Mouse (Mus musculus) midbrain, embryonic 15.5 days (tissue): ENCODE data around the gene Psmd12. TPM values are rescaled to one million over a fixed set of nuclear protein-coding genes. Genes with fewer than 3 reads are reported as not detected.
"Not testable (repeated sequence)": the region's sequence is repeated elsewhere in the genome, so short reads cannot be mapped to it uniquely, and the experiment has no call there.

Source experiments
- ATAC-seq: fragments of 200-750 bp; cut with Nextera tagmentation; replicated peaks from 2 replicates; pipeline ENCODE4 v1.8.0; 2017; ENCODE audit warnings: moderate TSS enrichment
- H3K27ac ChIP-seq: fragments of 300-500 bp; sonication (generic); 2 replicates; pipeline ENCODE4 v1.5.1; 2015; ENCODE audit warnings: mild to moderate bottlenecking, inconsistent platforms
- H3K27me3 ChIP-seq: fragments of 300-500 bp; sonication (generic); replicated peaks from 2 replicates; pipeline ENCODE4 v1.6.1; 2015; ENCODE audit warnings: inconsistent platforms
- H3K36me3 ChIP-seq: fragments of 300-500 bp; sonication (generic); replicated peaks from 2 replicates; pipeline ENCODE4 v1.6.1; 2015; ENCODE audit warnings: inconsistent platforms
- H3K4me1 ChIP-seq: fragments of 300-500 bp; sonication (generic); 2 replicates; pipeline ENCODE4 v1.6.1; 2015; ENCODE audit warnings: inconsistent platforms
- H3K4me2 ChIP-seq: fragments of 300-500 bp; sonication (generic); 2 replicates; pipeline ENCODE4 v1.6.1; 2015; ENCODE audit warnings: inconsistent platforms, mild to moderate bottlenecking, moderate library complexity
- H3K4me3 ChIP-seq: fragments of 300-500 bp; sonication (generic); 2 replicates; pipeline ENCODE4 v1.5.1; 2015; ENCODE audit warnings: mild to moderate bottlenecking, inconsistent platforms
- H3K9ac ChIP-seq: fragments of 300-500 bp; sonication (generic); 2 replicates; pipeline ENCODE4 v1.6.1; 2015; ENCODE audit warnings: mild to moderate bottlenecking, inconsistent platforms
- H3K9me3 ChIP-seq: fragments of 300-500 bp; sonication (generic); 2 replicates; pipeline ENCODE4 v1.6.1; 2016; ENCODE audit warnings: inconsistent platforms
- WGBS: fragments of 180-500 bp; shearing (Covaris S2); methylation state at CpG from one replicate; pipeline ENCODE4 v1.1.7; 2015; ENCODE audit warnings: mixed read lengths; 5-methylcytosine and 5-hydroxymethylcytosine counted together
- polyA plus RNA-seq: library from polyadenylated mRNA; unstranded; fragments of >200 nt; fragmentation: Nextera tagmentation; extraction: Ambion mirVana; gene quantifications from 2 replicates; pipeline ENCODE4 v1.2.1, GENCODE M21; 2015

The Psmd12 gene
- polyA plus RNA-seq, 1 experiment from 2014 or later = 148 TPM

DNA sequence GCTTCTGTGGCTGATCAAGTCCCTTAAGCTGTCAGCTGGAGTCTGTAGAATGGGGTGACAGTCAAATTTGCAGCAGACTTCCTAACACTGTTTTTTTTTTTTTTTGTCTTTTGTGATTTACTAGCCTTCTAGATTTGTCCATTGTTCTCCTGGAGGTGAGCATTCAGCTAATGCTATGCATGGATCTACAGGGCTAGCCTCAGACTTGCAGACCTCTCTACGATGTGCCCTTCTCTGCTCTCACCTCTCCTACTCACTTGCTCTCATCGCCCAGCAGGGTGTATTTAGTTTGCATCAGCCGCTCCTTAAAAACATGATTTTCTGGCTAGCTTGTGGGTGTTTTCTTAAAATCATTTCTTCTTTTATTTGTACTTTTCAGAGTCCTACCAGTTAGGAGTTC is 5.1 kb downstream of the Psmd12 start:
- Histone ChIP-seq H3K4me2 (no peak overlapping the region), H3K4me1 (peaks cover 24% of the 10 kb centered on the region), H3K36me3 (peaks cover 18% of the 10 kb centered on the region), H3K27me3 (no peaks in the 10 kb centered on the region), H3K9ac (no peak overlapping the region), H3K9me3 (no peaks in the 10 kb centered on the region), H3K4me3 (no peak overlapping the region), H3K27ac (no peak overlapping the region)
- 94% methylated on average over 3 of the region's 3 CpGs for WGBS
- ATAC-seq = no peak

- no peak for ATAC-seq
- peaks cover 6% of the 10 kb centered on the region; the same call in 1 of the 2 replicates for H3K36me3 ChIP-seq
- H3K4me1 ChIP-seq = no peaks in the 10 kb centered on the region
- H3K27ac ChIP-seq = no peak overlapping the region
- H3K9ac ChIP-seq = no peak overlapping the region
- no peak overlapping the region for H3K4me3 ChIP-seq
- H3K4me2 ChIP-seq = no peak overlapping the region
- no peaks in the 10 kb centered on the region for H3K9me3 ChIP-seq
- 86% methylated on average over 8 of the region's 8 CpGs for WGBS
- no peaks in the 10 kb centered on the region for H3K27me3 ChIP-seq
Observed at GRCm38 (mm10) chr11:107502801-107503200, 23.5 kb downstream of the Psmd12 start.

DNA sequence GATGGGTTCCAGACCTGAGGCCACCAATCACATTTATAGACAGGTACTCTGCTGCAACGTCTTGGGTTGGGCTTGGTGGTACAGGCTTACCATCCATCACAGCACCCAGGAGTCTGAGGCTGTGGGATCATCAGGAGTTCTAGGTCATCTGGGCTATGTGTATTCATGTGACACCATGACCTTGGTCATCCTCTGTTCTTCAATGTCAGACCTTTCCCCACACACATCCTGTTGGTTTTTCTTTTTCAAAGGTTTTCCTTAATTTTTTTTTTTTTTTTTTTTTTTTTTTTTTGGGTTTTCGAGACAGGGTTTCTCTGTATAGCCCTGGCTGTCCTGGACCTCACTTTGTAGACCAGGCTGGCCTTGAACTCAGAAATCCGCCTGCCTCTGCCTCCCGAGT is 25.1 kb downstream of the Psmd12 start:
- 92% methylated on average over 3 of the region's 4 CpGs for WGBS
- H3K9me3 ChIP-seq, H3K9ac ChIP-seq, H3K4me1 ChIP-seq, H3K27ac ChIP-seq, ATAC-seq, H3K4me3 ChIP-seq, H3K27me3 ChIP-seq, H3K4me2 ChIP-seq, H3K36me3 ChIP-seq: not testable (repeated sequence)

DNA sequence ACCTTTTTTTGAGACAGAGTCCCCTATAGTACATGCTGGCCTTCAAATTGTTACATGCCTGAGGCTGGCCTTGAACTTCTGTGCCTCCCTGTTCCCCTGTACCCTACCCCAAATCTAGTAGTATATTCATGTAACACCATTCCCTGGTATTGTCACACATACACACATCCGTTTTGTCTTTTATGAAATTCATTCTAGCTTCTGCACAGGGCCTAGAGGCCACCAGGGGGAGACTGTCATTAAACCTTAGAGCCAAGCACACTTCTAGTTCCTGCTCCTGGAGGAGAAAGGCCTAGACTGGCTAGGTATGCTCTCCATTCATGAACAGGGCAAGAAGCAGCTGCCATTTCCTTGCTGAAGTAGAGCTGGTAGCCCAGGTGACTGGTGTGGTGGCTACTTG is 27.0 kb downstream of the Psmd12 start:
- Histone ChIP-seq H3K9me3 (no peaks in the 10 kb centered on the region), H3K4me1 (peaks cover 15% of the 10 kb centered on the region), H3K36me3 (no peaks in the 10 kb centered on the region), H3K4me3 (no peak overlapping the region), H3K4me2 (no peak overlapping the region), H3K27ac (no peak overlapping the region), H3K27me3 (no peaks in the 10 kb centered on the region), H3K9ac (no peak overlapping the region)
- no peak for ATAC-seq
- 52% methylated on average over 1 of the region's 1 CpGs for WGBS

GRCm38 (mm10) chr11:107509631-107510338 is 30.5 kb downstream of the Psmd12 start:
- no peak; the same call in 1 of the 2 replicates for ATAC-seq
- 16% methylated on average over 11 of the region's 11 CpGs for WGBS
- H3K36me3 ChIP-seq = no peaks in the 10 kb centered on the region
- no peaks in the 10 kb centered on the region for H3K9me3 ChIP-seq
- H3K27me3 ChIP-seq = no peaks in the 10 kb centered on the region
- H3K27ac ChIP-seq = no peak overlapping the region
- 0 out of 2 replicates have a peak overlapping the region, but pooled peaks have one; percentile 11 for H3K4me2 ChIP-seq
- peaks cover 15% of the 10 kb centered on the region for H3K4me1 ChIP-seq
- no peak overlapping the region for H3K4me3 ChIP-seq
- no peak overlapping the region for H3K9ac ChIP-seq

GRCm38 (mm10) chr11:107510362-107511269 is 31.3 kb downstream of the Psmd12 start:
- 5% methylated on average over 18 of the region's 18 CpGs for WGBS
- Histone ChIP-seq H3K4me2 (peak overlapping the region; percentile 25), H3K4me1 (peaks cover 15% of the 10 kb centered on the region), H3K27ac (no peak overlapping the region), H3K4me3 (no peak overlapping the region), H3K9me3 (no peaks in the 10 kb centered on the region), H3K27me3 (no peaks in the 10 kb centered on the region), H3K9ac (no peak overlapping the region), H3K36me3 (no peaks in the 10 kb centered on the region)
- no peak for ATAC-seq

GRCm38 (mm10) chr11:107511954-107512353 is 32.7 kb downstream of the Psmd12 start:
- not testable (repeated sequence) for H3K4me3 ChIP-seq, H3K9me3 ChIP-seq, H3K9ac ChIP-seq, H3K36me3 ChIP-seq, ATAC-seq, H3K4me2 ChIP-seq, H3K27ac ChIP-seq, H3K27me3 ChIP-seq
- H3K4me1 ChIP-seq = peaks cover 15% of the 10 kb centered on the region
- WGBS = 52% methylated on average over 4 of the region's 5 CpGs

GRCm38 (mm10) chr11:107513047-107513446 is 33.8 kb downstream of the Psmd12 start:
- Histone ChIP-seq H3K27ac (0 out of 2 replicates have a peak overlapping the region, but pooled peaks have one; percentile 29), H3K36me3 (no peaks in the 10 kb centered on the region), H3K4me1 (peaks cover 15% of the 10 kb centered on the region), H3K4me3 (no peak overlapping the region), H3K4me2 (no peak overlapping the region), H3K27me3 (no peaks in the 10 kb centered on the region), H3K9me3 (no peaks in the 10 kb centered on the region), H3K9ac (no peak overlapping the region)
- ATAC-seq = peak; percentile 58
- WGBS = 70% methylated on average over 10 of the region's 10 CpGs

DNA sequence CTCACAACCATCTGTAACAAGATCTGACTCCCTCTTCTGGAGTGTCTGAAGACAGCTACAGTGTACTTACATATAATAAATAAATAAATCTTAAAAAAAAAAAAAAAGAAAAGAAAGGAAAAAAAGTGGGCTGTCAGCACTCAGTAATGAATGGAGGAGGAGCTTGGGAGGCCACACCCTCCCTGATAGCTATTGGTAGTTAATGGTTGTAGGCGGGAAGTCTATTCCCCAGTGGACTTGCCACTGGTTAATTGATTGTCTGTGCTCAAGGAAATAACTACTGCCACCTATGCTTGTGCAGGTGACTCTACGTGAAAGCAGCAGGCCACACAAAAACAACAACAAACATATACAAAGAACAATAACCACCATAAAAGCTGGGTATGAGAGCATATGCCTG is 37.1 kb downstream of the Psmd12 start:
- ATAC-seq = no peak
- no peak overlapping the region for H3K27ac ChIP-seq
- no peaks in the 10 kb centered on the region for H3K9me3 ChIP-seq
- H3K36me3 ChIP-seq = no peaks in the 10 kb centered on the region
- H3K4me2 ChIP-seq = no peak overlapping the region
- no peak overlapping the region for H3K9ac ChIP-seq
- no peaks in the 10 kb centered on the region for H3K27me3 ChIP-seq
- H3K4me1 ChIP-seq = no peaks in the 10 kb centered on the region
- no peak overlapping the region for H3K4me3 ChIP-seq
- WGBS = 94% methylated on average over 2 of the region's 2 CpGs

DNA sequence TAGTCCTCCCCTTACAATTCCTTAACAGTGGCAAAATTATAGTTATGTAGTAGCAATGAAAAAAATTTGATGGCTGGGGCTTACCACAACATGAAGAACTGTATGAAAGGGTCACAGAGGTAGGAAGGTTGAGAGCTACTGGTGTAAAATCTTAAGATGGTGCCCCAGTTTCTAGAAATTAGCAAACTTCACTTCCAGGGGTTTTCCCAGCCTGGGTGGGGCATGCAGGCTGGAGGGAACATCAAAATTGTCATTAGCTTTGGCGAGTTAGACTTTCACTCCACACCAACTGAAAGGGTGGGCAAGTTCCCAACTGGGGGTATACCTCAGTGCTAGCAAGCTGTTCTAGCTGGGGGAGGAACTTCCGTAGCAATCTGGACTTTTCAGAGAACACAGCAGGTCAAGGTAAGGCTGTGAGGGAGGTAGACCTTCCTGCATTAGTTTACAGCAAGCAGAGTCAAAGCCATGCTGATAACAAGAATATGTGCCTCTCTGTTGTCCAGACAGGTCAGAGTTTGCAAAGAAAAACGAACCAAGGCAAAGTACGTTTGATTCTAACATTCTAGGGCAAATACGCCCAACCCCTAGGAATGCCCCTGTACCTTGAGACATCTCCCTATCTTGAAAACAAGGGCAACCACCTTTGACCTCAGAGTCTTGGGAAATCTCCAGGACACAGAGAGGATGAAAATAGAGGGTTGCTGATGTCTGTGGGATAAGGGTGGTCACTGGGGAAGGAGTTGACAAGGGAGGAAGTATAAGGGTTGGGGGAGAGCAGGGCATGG is 39.6 kb downstream of the Psmd12 start:
- no peak for ATAC-seq
- no peak overlapping the region for H3K4me3 ChIP-seq
- no peak overlapping the region for H3K27ac ChIP-seq
- H3K9me3 ChIP-seq = no peaks in the 10 kb centered on the region
- no peaks in the 10 kb centered on the region for H3K27me3 ChIP-seq
- no peaks in the 10 kb centered on the region for H3K4me1 ChIP-seq
- H3K4me2 ChIP-seq = no peak overlapping the region
- no peak overlapping the region for H3K9ac ChIP-seq
- WGBS = 84% methylated on average over 5 of the region's 5 CpGs
- no peaks in the 10 kb centered on the region for H3K36me3 ChIP-seq

- Histone ChIP-seq H3K4me2 (no peak overlapping the region), H3K4me3 (no peak overlapping the region), H3K9ac (no peak overlapping the region), H3K27ac (no peak overlapping the region), H3K27me3 (no peaks in the 10 kb centered on the region), H3K9me3 (no peaks in the 10 kb centered on the region), H3K4me1 (no peaks in the 10 kb centered on the region), H3K36me3 (no peaks in the 10 kb centered on the region)
- ATAC-seq = no peak
- 49% methylated on average over 1 of the region's 1 CpGs for WGBS
Observed at GRCm38 (mm10) chr11:107521153-107521552, 41.9 kb downstream of the Psmd12 start.

DNA sequence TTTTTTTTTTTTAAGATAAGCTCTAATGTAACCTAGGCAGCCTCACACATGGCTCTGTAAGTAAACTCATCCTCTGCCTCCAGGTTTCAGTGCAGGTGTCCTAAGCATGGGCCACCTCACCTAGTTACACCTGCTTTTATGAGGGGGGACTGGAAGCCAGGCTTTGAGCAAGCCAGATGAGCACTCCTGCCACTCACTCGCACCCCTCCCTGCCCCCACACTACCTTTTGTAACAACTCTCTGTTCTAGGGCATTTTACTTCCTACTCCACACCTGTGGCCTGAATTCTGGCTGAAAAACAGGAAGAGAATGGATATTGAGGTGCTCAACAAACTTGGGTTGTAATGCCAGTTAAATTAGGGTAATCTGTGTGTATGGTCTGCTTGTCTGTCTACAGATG is 45.7 kb downstream of the Psmd12 start:
- Histone ChIP-seq H3K9ac (no peak overlapping the region), H3K4me1 (no peaks in the 10 kb centered on the region), H3K9me3 (no peaks in the 10 kb centered on the region), H3K27me3 (no peaks in the 10 kb centered on the region), H3K36me3 (no peaks in the 10 kb centered on the region), H3K4me2 (no peak overlapping the region), H3K4me3 (no peak overlapping the region), H3K27ac (no peak overlapping the region)
- WGBS = 70% methylated on average over 1 of the region's 1 CpGs
- ATAC-seq = no peak
